Mouse (Mus musculus) E14TG2a.4 (cell line): ENCODE measurements around the gene Nphs2.

Source experiments
- CTCF ChIP-seq: conservative IDR thresholded peaks from 2 replicates; pipeline ENCODE4 v1.5.1; 2014; ENCODE audit warnings: low read length
- POU5F1 ChIP-seq: IDR thresholded peaks from 2 replicates; pipeline ENCODE4 v1.6.1; 2014; ENCODE audit warnings: low read length, borderline replicate concordance

- TF ChIP-seq CTCF = no peak
- TF ChIP-seq POU5F1 = no peak
These were observed 26.3 kb upstream of the Nphs2 start for GRCm38 (mm10) chr1:156284207-156284606.
